Comparison of ENCODE assay signal across 7 mouse cellular contexts in the genomic region with DNA sequence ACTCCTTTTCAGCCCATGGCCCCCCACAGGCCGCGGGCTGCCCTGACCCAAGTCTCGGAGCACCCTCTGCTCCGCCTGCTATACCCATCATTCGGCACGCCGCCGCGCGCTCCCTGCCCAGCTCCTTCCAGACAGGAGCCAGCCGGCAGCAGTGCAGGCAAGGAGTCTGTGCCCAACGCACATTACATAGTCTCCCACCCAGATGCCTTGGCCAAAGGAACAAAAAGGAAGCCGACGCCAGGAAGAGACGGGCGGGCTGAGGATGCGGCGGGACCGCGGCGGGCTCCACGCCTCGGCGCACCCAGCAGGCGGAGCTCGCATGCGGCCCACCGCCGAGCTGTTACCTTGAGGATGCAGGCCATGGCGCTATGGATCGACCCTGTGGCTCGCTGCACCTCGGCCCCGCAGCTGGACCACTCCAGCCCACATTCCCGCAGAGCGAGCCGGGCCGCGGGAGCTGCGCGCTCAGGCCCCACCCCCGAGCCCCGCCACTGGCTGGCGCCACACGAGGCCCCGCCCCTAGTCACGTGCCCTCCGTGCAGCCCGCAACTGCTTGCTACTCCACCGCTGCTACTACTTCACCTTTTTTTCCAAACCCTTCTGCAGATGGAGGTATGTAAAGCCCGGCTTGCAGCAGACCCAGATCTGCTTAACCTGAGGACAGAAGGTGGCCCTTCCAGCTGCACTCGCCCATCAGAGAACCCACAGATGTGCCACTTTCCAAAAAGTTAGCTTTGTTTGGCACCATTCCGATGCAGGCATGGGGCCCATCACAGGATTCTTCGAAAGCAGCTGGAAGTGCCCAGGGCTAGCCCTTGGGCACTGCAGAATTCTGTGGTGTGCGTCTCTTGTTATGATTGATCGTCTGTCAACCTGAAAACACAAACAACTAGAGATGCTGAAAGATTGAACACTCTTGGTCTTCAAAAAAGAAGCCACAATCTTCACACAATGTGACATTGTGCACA. TPM values are rescaled to one million over a fixed set of nuclear protein-coding genes. Genes with fewer than 3 reads are reported as not detected.
DNase-seq lines count a peak whose midpoint lies in the region; ATAC-seq lines count a peak whose summit lies in the region.

A gene (minus strand): TSS at position 474 of the 968 bp plus-strand sequence.

- peak; percentile 96 for ATAC-seq in embryonic facial prominence, embryonic 11.5 days (replicated peaks; ENCODE audit: insufficient number of reproducible peaks, low FRiP score, low TSS enrichment, low read depth)
- ATAC-seq in limb, embryonic 11.5 days (ENCODE audit: insufficient number of reproducible peaks, low FRiP score, low TSS enrichment, low read depth): peak; percentile 97
- peak; percentile 99 for ATAC-seq in midbrain, embryonic 13.5 days

- 2% methylated on average over 56 of the region's 56 CpGs for WGBS in embryonic facial prominence, embryonic 11.5 days
- WGBS in limb, embryonic 11.5 days: 2% methylated on average over 56 of the region's 56 CpGs
- 2% methylated on average over 56 of the region's 56 CpGs for WGBS in midbrain, embryonic 13.5 days

- DNase-seq in adrenal gland, postnatal 4 days (ENCODE audit: low spot score in 2 of 2): peak; percentile 56 to 60
- DNase-seq in embryonic facial prominence, embryonic 11.5 days (ENCODE audit: low spot score): peak; percentile 94
- peak; percentile 72 to 74 for DNase-seq in heart, adult 18-20 months
- peak; percentile 84 for DNase-seq in kidney, adult 18-20 months
- peak; percentile 93 for DNase-seq in limb, embryonic 11.5 days (ENCODE audit: low spot score)
- DNase-seq in spleen, adult 12 weeks (ENCODE audit: low spot score): peak; percentile 77

- H3K4me3 ChIP-seq in embryonic facial prominence, embryonic 11.5 days (ENCODE audit: low read depth, low read length): peak within 1 kb of the TSS; percentile 74
- peak within 1 kb of the TSS; percentile 76 for H3K4me3 ChIP-seq in limb, embryonic 11.5 days (ENCODE audit: low read depth, low read length)
- H3K4me3 ChIP-seq in midbrain, embryonic 13.5 days (replicated peaks): peak within 1 kb of the TSS; percentile 72

- peak within 1 kb of the TSS; percentile 87 for H3K9ac ChIP-seq in embryonic facial prominence, embryonic 11.5 days (replicated peaks; ENCODE audit: low read length)
- peak within 1 kb of the TSS; percentile 82 for H3K9ac ChIP-seq in limb, embryonic 11.5 days (ENCODE audit: low read length)
- H3K9ac ChIP-seq in midbrain, embryonic 13.5 days (replicated peaks): peak within 1 kb of the TSS; percentile 85

- peak within 1 kb of the TSS; percentile 88 for H3K4me2 ChIP-seq in embryonic facial prominence, embryonic 11.5 days (ENCODE audit: low read depth, low read length)
- H3K4me2 ChIP-seq in limb, embryonic 11.5 days (ENCODE audit: low read depth, severe bottlenecking): peak within 1 kb of the TSS; percentile 86
- H3K4me2 ChIP-seq in midbrain, embryonic 13.5 days (replicated peaks): peak within 1 kb of the TSS; percentile 94

- H3K27ac ChIP-seq in embryonic facial prominence, embryonic 11.5 days (replicated peaks; ENCODE audit: low read depth, low read length): peak within 1 kb of the TSS; percentile 77
- H3K27ac ChIP-seq in limb, embryonic 11.5 days (replicated peaks; ENCODE audit: low read depth, low read length): peak within 1 kb of the TSS; percentile 84
- H3K27ac ChIP-seq in midbrain, embryonic 13.5 days: peak within 1 kb of the TSS; percentile 87

- H3K9me3 ChIP-seq in embryonic facial prominence, embryonic 11.5 days (replicated peaks; ENCODE audit: control insufficient read depth, low read length): no peaks in the 10 kb centered on the region
- no peaks in the 10 kb centered on the region for H3K9me3 ChIP-seq in limb, embryonic 11.5 days (ENCODE audit: control insufficient read depth, low read length)
- H3K9me3 ChIP-seq in midbrain, embryonic 13.5 days: no peaks in the 10 kb centered on the region

- H3K27me3 ChIP-seq in embryonic facial prominence, embryonic 11.5 days (ENCODE audit: control insufficient read depth, insufficient read depth, low read length): no peaks in the 10 kb centered on the region
- no peaks in the 10 kb centered on the region for H3K27me3 ChIP-seq in limb, embryonic 11.5 days (ENCODE audit: control insufficient read depth, insufficient read depth, low read length)
- H3K27me3 ChIP-seq in midbrain, embryonic 13.5 days: 0 out of 2 replicates have a peak, but pooled peaks cover 9% of the 10 kb centered on the region

- no peaks in the 10 kb centered on the region; the same call in none of the 2 replicates for H3K4me1 ChIP-seq in embryonic facial prominence, embryonic 11.5 days (ENCODE audit: control insufficient read depth, insufficient read depth, low read length)
- H3K4me1 ChIP-seq in limb, embryonic 11.5 days (ENCODE audit: control insufficient read depth, insufficient read depth, low read length): peaks cover 17% of the 10 kb centered on the region
- H3K4me1 ChIP-seq in midbrain, embryonic 13.5 days (replicated peaks): peaks cover 21% of the 10 kb centered on the region

- no peaks in the 10 kb centered on the region for H3K36me3 ChIP-seq in embryonic facial prominence, embryonic 11.5 days (replicated peaks; ENCODE audit: control insufficient read depth, insufficient read depth, low read depth, low read length)
- no peaks in the 10 kb centered on the region for H3K36me3 ChIP-seq in limb, embryonic 11.5 days (ENCODE audit: control insufficient read depth, insufficient read depth, low read length)
- H3K36me3 ChIP-seq in midbrain, embryonic 13.5 days: no peaks in the 10 kb centered on the region

RNA-seq across cellular contexts. Expression of the gene that starts here (rescaled TPM):
- 10 to 100 TPM; 22.0 to 25.9 TPM for total RNA-seq in adrenal gland, postnatal 4 days (2021)
- polyA plus RNA-seq in embryonic facial prominence, embryonic 11.5 days (2014; fragmentation: Nextera tagmentation; extraction: Ambion mirVana): 55.0 and 61.9 TPM in 2 replicates
- total RNA-seq in heart, adult 18-20 months (2021): 1 to 10 TPM; 7.8 to 8.1 TPM
- polyA plus RNA-seq in limb, embryonic 11.5 days (2014; fragmentation: Nextera tagmentation; extraction: Ambion mirVana): 50.7 and 51.2 TPM in 2 replicates
- 24.1 and 26.7 TPM in 2 replicates for polyA plus RNA-seq in midbrain, embryonic 13.5 days (2015; fragmentation: Nextera tagmentation; extraction: Ambion mirVana)

Comparison
In these comparisons a context has a peak if more than half of its experiments do, and no peak if none do; other contexts are left out.
1. Peak in every context shown above with its lines: DNase-seq, ATAC-seq, H3K4me3 ChIP-seq and H3K27ac ChIP-seq.